In genomic region chr9:86712648-86713047, GRCm38 (mm10) we compare ENCODE assay signal across 25 mouse cellular contexts. TPM values are rescaled to one million over a fixed set of nuclear protein-coding genes. Genes with fewer than 3 reads are reported as not detected.
DNase-seq lines count a peak whose midpoint lies in the region; ATAC-seq and TF ChIP-seq lines count a peak whose summit lies in the region.
"Had no signal": no experiment of that assay in that cellular context is flagged by ENCODE, and none has a peak within 500 bp of the region (broad histone marks: within the 10 kb centered on the region; RNA-seq: fewer than 3 reads in every experiment).

No protein-coding gene starts in this region.

- WGBS in forebrain, postnatal 0 days, result 64% methylated on average over 2 of the region's 2 CpGs
- WGBS in forebrain, embryonic 16.5 days, result 71% methylated on average over 2 of the region's 2 CpGs

- no peak overlapping the region for H3K27ac ChIP-seq in forebrain, postnatal 0 days (ENCODE audit: low read depth, low read length)
- H3K27ac ChIP-seq in forebrain, embryonic 16.5 days (ENCODE audit: low read length), result no peak overlapping the region
- H3K27ac ChIP-seq: embryonic facial prominence, embryonic 12.5 days; forebrain, embryonic 13.5 days; forebrain, embryonic 15.5 days had no signal

- no peak overlapping the region for H3K4me2 ChIP-seq in forebrain, postnatal 0 days (ENCODE audit: low read depth)
- no peak overlapping the region for H3K4me2 ChIP-seq in forebrain, embryonic 16.5 days (ENCODE audit: low read length)
- H3K4me2 ChIP-seq: embryonic facial prominence, embryonic 12.5 days; forebrain, embryonic 13.5 days; forebrain, embryonic 15.5 days had no signal

- no peaks in the 10 kb centered on the region for H3K36me3 ChIP-seq in forebrain, postnatal 0 days (ENCODE audit: insufficient read depth)
- no peaks in the 10 kb centered on the region for H3K36me3 ChIP-seq in forebrain, embryonic 16.5 days (ENCODE audit: control insufficient read depth, insufficient read depth)
- H3K36me3 ChIP-seq: embryonic facial prominence, embryonic 12.5 days; forebrain, embryonic 15.5 days; G1E had no signal

- no peak overlapping the region for H3K4me3 ChIP-seq in forebrain, postnatal 0 days (ENCODE audit: low read depth, low read length)
- H3K4me3 ChIP-seq in forebrain, embryonic 16.5 days (replicated peaks; ENCODE audit: low read length), result no peak overlapping the region
- H3K4me3 ChIP-seq: embryonic facial prominence, embryonic 12.5 days; forebrain, embryonic 13.5 days; forebrain, embryonic 15.5 days had no signal

- TF ChIP-seq CTCF in forebrain, postnatal 0 days (IDR thresholded peaks at IDR 0.05; ENCODE audit: low read depth), result no peak

- no peaks in the 10 kb centered on the region for H3K9me3 ChIP-seq in forebrain, postnatal 0 days (ENCODE audit: low read length)
- no peaks in the 10 kb centered on the region for H3K9me3 ChIP-seq in forebrain, embryonic 16.5 days (ENCODE audit: control insufficient read depth, low read length)
- H3K9me3 ChIP-seq: embryonic facial prominence, embryonic 12.5 days; forebrain, embryonic 13.5 days; forebrain, embryonic 15.5 days; G1E had no signal

- ATAC-seq in forebrain, postnatal 0 days, result no peak
- no peak for ATAC-seq in forebrain, embryonic 16.5 days
- ATAC-seq: activated CD4-positive, CD25-positive, alpha-beta regulatory T cell, adult 4 months; CD4-positive, CD25-positive, alpha-beta regulatory T cell, adult 4 months; forebrain, embryonic 13.5 days; forebrain, embryonic 15.5 days; Patski had no signal

- H3K27me3 ChIP-seq in forebrain, postnatal 0 days (ENCODE audit: insufficient read depth, low read length), result no peaks in the 10 kb centered on the region
- H3K27me3 ChIP-seq in forebrain, embryonic 16.5 days (replicated peaks; ENCODE audit: control insufficient read depth, insufficient read depth, low read length), result no peaks in the 10 kb centered on the region
- H3K27me3 ChIP-seq: CH12.LX; embryonic facial prominence, embryonic 12.5 days; forebrain, embryonic 13.5 days; forebrain, embryonic 15.5 days; Patski had no signal

- H3K4me1 ChIP-seq in forebrain, postnatal 0 days (ENCODE audit: insufficient read depth), result no peaks in the 10 kb centered on the region
- 0 out of 2 replicates have a peak, but pooled peaks cover 2% of the 10 kb centered on the region for H3K4me1 ChIP-seq in forebrain, embryonic 16.5 days (replicated peaks; ENCODE audit: control insufficient read depth, insufficient read depth, low read length)
- H3K4me1 ChIP-seq: embryonic facial prominence, embryonic 12.5 days; forebrain, embryonic 13.5 days; forebrain, embryonic 15.5 days had no signal

- H3K9ac ChIP-seq in forebrain, postnatal 0 days, result no peak overlapping the region
- H3K9ac ChIP-seq in forebrain, embryonic 16.5 days (replicated peaks; ENCODE audit: low read depth, low read length), result no peak overlapping the region
- H3K9ac ChIP-seq: embryonic facial prominence, embryonic 12.5 days; forebrain, embryonic 13.5 days; forebrain, embryonic 15.5 days had no signal

- peak; percentile 29 for DNase-seq in forebrain, postnatal 0 days
- peak; percentile 64 for DNase-seq in heart, adult 11 months
- no peak for DNase-seq in heart, adult 18-20 months
- DNase-seq in brain, adult 2 months (ENCODE audit: low read depth, low spot score), result peak; percentile 47
- DNase-seq: adrenal gland, adult 8-10 months; adrenal gland, postnatal 14 days; adrenal gland, postnatal 36 days; B cell, adult 2 months; cerebellum, adult 11 months; cerebellum, adult 18-20 months; cerebellum, adult 8-10 months; cerebellum, adult 9-11 months; cerebellum, postnatal 14 days; cerebellum, postnatal 36 days; embryo, embryonic 11 days had no signal

RNA-seq across cellular contexts. Expression of gene Me1, which starts 16.9 kb away (rescaled TPM):
- total RNA-seq in forebrain, postnatal 0 days (2014; rRNA removed), result 26.2 and 26.6 TPM in 2 replicates
- polyA plus RNA-seq in forebrain, postnatal 0 days (2015; fragmentation: Nextera tagmentation; extraction: Ambion mirVana), result 38.4 and 47.2 TPM in 2 replicates
- 21.5 and 22.7 TPM in 2 replicates for polyA plus RNA-seq in forebrain, embryonic 16.5 days (2015; fragmentation: Nextera tagmentation; extraction: Ambion mirVana)
- total RNA-seq in heart, adult 18-20 months (2021), result 100 to 1,000 TPM; 116 to 138 TPM
- polyA plus RNA-seq: activated CD4-positive, CD25-positive, alpha-beta regulatory T cell, adult 4 months; CD4-positive, CD25-positive, alpha-beta regulatory T cell, adult 4 months had no signal

RNA-seq across cellular contexts. Expression of gene Prss35, which starts 30.8 kb away (rescaled TPM):
- total RNA-seq in forebrain, postnatal 0 days (2014; rRNA removed), result 2.8 and 4.4 TPM in 2 replicates
- 3.1 and 3.9 TPM in 2 replicates for polyA plus RNA-seq in forebrain, postnatal 0 days (2015; fragmentation: Nextera tagmentation; extraction: Ambion mirVana)
- polyA plus RNA-seq in forebrain, embryonic 16.5 days (2015; fragmentation: Nextera tagmentation; extraction: Ambion mirVana), result 0.90 and 2.3 TPM in 2 replicates
- total RNA-seq in heart, adult 18-20 months (2021), result under 1 TPM in 1 of 2 experiments, not detected in 1; 0.10 TPM
- total RNA-seq: CH12.LX; common myeloid progenitor, adult 5-6 weeks had no signal
- polyA plus RNA-seq: activated CD4-positive, CD25-positive, alpha-beta regulatory T cell, adult 4 months; CD4-positive, CD25-positive, alpha-beta regulatory T cell, adult 4 months; G1E had no signal

Comparison
In these comparisons a context has a peak if more than half of its experiments do, and no peak if none do; other contexts are left out.
1. DNase-seq: peak in forebrain, postnatal 0 days (single experiment), heart, adult 11 months (single experiment) and brain, adult 2 months (single experiment); none in heart, adult 18-20 months (0 of 2).